Mouse (Mus musculus): ENCODE data around the gene AC161166.1.
"Not testable (repeated sequence)": the region's sequence is repeated elsewhere in the genome, so short reads cannot be mapped to it uniquely, and the experiment has no call there.

DNA sequence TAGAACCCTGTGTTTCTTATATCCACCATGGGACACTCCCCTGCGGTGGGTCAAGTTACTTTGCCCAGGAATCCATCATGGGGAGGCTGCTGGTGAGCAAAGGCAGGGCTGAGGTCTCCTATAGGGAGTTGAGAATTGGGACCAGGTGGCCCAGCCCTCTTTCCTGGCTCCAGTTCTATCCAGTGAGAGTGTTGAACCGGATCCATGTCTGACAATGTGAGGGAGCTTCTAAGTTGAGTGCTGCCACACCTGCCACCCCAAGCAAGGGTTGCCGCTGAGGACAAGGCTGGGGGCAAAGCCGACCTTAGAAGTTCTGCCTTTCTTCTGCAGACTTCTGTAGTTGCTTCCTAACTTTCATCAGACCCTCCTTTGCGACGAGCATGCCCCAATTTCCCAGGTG, 29.0 kb downstream of the AC161166.1 start:
- TF ChIP-seq ZNF384, NELFE (IDR thresholded peaks at IDR 0.05; ENCODE audit: low read depth, low read length): not testable (repeated sequence)
